Mouse (Mus musculus): ENCODE measurements at regions not wholly inside any gene's neighbourhood (a gene's known extent, or its start where the extent isn't known, plus 50 kb on each side); places are given as distances from the start of the nearest gene placed in this dataset.

DNA sequence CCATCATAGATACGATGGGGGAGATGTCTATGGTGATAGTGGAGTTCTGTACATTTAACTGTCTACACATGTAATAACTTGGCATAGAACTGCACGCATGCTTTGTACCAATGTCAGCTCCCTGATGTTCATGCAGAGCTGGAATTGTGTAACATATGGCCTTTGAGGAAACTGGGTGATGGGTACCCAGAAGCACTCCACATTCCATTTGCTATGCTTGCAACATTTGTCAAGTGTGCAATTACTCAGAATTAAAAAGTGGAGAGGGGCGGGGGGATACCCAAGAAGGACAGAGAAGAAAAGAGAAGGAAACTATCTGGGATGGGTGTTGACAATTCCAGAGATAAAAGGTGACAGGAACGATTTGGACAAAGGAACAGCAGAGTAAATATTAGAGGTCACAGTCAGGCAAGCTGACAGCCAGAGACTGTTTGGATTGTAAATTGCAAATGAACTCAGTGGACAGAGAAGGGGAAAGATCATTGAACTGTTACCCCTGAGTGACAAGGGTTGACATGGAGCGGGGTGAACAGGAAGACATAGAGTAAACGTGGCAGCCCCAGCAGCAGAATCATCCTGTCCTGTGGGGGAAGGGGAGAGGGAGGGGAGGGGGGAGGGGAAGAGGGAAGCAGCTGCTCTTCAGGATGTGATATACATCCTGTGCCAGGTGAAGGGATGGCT is 390.1 kb upstream of the Jarid2 start:
- no peak for DNase-seq (ENCODE audit: low read depth, low spot score)

DNA sequence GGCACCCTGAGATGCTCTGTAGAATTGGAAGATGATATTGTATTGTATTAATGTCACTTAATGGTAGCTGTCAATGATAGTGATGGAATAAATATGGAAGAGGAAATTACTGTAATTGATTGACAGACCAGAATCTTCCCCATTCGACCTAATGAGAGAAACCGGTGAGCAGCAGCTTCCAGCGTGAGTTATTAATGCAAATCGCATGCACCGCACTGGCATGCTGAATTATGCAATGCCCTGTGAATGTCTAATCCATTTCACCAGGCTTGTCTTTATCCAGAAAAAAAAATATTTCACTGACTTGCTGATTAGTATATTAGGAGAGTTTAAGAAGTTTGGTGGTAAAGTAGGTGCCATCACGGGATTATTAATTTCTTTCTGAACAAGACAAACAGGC is 384.2 kb upstream of the Jarid2 start:
- DNase-seq (ENCODE audit: low read depth, low spot score), result no peak

DNA sequence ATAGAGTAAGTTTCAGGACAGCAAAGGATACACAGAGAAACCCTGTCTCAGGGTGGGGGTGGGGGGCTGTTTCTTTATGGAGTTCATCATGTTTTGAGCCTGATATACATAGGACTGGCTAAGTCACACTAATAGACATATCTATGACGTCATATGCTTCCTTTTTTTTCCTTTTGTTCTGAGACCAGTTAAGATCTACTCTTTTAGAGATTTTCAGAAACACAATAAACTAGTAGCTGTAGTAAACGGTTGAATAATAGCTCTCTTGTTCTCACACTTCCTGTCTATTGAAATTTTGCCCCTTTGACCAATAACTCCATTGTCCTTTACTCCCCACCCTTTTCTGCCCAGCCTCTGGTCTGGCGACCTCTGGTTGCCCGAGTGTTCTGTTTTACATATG is 382.6 kb upstream of the Jarid2 start:
- no peak for DNase-seq (ENCODE audit: low read depth, low spot score)

DNA sequence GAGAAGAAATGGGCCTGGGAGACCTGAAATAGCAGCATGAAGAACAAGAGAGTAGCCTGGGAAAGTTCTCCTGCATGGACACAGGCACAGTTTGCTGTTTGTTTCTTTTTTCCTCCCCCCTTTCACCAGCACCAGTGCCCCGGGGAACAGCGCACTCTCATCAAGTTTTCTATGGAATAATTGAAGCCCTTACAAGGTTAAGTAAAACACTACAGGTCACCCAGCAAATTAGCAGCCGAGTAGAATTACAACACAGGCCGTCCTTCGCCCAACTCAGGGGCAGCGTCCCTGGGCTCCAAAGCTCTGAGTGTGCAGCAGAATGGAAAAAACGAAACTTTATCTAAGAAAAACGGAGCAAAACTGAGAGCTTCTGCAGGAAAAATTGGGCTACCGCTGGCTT is 381.6 kb upstream of the Jarid2 start:
- DNase-seq (ENCODE audit: low read depth, low spot score), result no peak

DNA sequence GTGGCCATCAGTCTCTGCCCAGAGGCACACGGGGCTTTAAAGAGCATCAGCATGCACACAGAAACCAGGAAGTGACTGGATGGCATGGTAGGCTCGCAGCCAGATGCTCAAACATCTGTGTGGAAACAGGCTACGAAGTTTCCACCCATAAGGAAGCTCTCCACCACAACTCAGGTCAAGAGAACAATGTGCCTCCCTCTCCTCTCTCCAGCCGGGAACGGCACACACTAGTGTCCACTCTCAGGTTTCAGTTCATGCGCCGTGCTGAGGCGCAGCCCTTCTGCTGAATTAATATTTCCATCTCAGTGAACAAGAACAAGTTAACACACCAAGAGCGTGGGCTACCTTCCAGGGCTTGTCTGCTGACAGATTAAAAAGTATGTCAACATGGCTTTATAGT is 375.4 kb upstream of the Jarid2 start:
- no peak for DNase-seq (ENCODE audit: low read depth, low spot score)

DNA sequence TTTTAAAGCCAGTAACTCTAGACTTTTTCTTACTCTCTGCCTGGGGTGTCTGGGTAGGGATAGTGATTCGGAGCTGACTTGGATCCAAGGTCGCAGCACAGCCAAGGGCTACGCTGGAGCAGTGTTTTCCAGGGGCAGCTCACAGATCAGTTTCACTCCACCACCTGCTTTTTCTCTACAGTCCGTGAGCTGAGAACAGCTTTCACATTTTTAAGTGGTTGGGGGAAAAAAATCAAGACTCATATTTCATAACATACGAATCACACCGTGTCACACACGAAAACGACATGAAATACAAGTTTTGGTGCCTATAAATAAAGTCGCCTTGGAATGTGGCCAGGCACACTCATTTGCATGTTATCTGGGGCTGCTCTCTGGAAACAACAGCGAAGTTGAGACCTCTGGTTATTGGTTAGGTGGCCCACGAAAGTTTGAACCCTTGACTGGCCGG is 373.5 kb upstream of the Jarid2 start:
- DNase-seq (ENCODE audit: low read depth, low spot score), result no peak

DNA sequence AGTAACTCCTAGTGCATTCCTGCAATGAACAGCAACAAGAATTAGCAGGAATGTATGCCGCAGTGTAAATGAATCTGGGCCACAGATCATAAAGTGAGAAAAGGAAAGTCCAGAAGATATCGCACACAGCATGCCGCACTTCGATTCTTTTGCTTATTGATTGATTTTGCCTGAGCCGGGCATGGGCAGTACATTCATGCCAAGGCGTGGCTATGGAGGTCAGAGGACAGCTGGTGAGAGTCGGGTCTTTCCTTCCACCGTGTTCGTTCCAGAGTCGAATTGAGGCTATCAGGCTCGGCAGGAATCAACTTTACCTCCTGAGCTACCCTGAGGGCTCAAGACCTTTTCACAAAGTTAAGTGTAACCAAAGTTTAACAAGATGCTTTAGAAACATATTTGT is 372.3 kb upstream of the Jarid2 start:
- no peak for DNase-seq (ENCODE audit: low read depth, low spot score)

DNA sequence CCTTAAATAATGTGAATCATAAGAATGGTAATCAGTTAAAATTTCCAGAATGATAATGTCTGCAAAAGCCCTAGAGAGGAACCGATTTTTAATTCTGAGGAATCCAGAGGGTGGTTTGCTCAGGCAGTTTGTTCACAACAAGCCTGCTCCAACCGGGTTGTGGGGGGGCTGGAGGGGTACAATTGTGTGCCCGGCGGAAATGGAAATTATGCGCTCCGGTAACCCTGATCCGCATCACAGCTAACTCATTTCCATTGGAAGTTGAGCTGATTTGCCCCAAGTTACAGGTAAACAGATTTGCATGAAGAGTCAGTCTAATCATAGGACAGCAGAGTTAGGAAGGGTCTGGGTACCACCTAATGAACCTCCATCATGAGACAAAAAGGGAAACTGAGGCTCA is 369.9 kb upstream of the Jarid2 start:
- no peak for DNase-seq (ENCODE audit: low read depth, low spot score)

DNA sequence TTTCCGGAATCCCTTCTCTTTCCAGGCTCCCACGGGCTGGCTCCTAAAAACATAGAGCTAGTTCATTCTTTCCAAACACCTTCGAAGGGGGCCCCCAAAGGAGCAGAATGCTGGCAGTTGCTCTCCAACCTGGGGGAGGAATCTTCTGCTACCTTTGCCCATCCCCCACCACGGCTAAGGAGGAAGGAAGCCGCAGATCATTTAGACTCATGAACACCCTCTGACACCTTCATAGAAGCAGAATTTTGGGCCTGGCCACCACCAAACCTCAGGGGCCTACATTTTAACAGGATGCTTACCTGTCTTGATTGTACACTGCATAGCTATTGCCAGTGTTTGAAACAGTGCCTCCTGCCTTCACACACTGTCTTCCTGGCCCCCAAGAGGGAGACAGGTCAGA is 369.3 kb upstream of the Jarid2 start:
- DNase-seq (ENCODE audit: low read depth, low spot score), result no peak

DNA sequence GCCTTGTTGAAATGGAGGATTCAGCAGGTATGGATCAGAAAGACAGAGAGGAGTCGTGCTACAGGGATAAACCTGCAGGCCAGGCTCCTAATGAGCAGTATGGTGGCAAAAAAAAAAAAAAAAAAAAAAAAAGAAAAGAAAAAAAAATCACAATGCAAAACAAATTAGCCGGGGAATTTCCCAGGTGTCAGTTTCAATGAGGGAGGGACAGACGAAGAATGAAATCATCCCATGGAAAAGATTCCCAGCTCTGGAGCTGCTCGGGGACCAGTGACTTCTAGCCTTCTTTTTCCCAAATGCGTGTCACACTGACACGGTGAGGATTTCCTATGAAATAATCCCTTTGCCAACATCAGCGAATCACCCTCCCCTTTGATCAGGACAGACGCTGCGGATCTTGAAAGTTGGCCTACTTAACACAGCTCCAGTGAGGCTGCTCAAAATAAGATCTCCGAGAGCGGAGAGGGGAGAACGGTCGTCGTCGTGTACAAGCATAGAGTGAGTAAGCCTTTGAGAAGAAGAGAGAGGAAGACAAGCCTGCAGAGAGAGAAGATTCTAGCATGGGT is 368.5 kb upstream of the Jarid2 start:
- no peak for DNase-seq (ENCODE audit: low read depth, low spot score)

DNA sequence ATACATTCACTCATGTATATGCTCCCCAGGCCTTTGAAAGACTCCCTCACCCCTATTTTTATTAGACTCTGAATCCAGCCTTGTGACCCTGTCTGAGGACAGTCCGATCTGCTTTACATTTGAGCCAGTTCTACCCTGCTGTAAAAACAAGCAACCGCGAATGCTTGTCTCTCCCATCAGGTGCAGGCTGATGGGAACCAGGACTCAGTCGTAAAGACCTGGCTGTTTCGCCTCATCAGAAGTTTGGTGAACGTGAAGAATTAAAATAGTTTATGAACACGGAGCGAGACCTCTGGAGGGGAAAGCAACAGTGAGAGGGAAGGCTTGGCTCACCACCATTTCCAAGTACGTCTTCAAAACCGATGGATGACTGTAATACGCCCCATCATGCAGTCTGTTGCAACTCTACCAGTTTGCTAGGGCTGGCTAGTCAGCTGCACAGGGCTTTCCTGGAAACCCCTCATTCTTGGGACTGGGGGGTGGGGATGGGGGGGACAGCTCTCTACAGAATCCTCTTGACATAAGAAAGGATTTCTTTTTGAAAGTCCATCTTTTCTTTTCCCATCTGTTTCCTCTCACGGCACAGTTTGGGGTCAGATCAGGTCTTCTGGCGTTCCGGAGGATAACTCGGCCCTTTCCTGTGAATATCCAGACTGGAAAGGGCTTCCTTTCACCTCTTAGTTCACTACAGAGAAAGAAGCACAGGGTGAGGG is 366.8 kb upstream of the Jarid2 start:
- no peak for DNase-seq (ENCODE audit: low read depth, low spot score)

DNA sequence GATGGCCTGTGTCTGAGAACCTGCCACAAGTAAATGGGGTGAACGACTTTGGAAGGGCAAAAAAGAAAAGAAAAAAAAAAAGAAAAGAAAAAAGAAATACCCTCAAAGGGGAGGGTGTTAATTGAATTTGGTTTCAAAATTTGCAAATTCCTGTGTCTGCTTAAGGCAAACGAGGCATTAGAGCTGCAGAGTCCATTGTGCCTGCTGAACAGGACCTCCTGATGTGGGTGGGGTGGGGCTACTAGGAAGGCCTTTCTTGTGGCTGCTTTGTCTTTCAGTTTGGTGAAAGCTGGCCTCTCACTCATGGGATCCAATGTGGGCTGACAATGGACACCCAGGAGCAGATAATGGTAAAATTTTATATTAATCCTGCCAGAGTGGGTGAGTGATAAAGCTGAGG is 366.3 kb upstream of the Jarid2 start:
- DNase-seq (ENCODE audit: low read depth, low spot score), result no peak

DNA sequence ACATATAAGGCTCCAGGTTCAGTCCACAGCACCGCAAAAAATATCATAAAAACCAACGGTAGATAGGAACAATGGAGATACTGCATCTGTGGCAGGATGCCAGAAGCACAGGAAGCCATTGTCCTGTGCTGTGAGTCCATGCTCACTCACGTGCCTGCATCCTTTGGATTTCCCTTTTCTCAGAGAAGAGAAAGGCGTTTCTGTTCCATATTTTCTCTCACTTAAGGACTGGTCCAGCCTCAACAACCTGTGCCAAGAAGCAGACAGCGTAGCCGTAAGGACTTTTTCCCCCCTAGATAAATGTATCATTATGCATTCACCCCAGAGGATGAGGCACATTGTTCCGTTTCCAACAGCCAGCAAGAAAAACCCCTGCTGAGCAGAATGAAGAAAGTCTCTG is 360.0 kb upstream of the Jarid2 start:
- DNase-seq (ENCODE audit: low read depth, low spot score), result no peak

DNA sequence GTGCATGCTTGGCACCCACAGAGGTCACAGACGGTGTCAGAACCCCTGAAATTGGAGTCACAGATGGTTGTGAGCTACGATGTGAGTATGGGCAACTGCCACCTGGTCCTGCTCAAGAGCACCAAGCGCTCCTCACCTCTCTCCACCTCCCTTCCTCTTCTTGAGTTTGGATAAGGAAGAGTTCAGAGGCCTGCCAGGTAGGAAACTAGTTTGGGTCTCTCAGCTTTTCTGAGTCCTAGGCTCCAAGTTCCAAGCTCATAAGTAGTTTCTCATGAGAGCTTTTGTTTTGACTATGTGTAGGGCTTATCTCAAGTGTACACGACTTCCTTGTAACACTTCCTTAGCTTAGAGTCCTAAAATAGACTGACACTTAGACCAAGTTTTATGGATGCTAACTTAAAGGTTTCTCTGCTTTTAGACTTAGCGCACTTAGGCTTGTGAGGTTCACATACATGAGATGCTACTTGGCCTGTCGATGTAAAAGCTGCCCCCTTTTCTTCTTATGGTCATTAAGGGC is 356.9 kb upstream of the Jarid2 start:
- DNase-seq (ENCODE audit: low read depth, low spot score), result no peak

DNA sequence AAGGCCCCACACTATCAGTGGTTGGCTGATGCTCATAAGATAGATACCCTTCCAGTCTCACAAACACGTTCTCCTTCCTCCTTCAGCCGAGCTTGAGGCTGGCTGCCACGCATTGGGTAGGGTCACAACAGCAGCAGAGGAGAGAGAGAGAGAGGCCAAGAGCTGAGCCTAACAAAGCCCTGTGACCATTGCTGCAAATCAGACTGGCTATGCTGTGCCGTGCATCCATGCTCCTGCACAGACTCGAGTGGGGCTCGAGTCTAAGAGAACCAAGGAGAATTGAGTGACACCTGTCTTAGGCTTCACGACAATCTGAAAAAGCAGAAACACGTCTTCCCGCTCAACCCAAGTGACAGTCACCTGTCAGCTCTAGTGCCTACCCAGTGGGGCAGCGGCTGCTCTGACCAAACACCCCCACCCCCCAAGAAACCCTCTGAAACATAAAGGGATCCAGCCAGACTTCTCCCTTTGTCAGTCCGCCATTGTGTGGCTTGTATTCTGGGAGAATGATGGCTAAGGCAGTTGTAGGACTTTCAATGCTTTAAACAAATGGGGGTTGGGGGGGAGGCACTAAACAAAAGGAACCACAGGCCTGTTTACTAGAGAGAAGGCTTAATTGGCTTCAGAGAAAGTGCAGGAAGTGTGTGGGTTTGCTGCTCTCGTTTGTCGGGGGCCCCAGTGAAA is 353.7 kb upstream of the Jarid2 start:
- DNase-seq (ENCODE audit: low read depth, low spot score), result no peak

DNA sequence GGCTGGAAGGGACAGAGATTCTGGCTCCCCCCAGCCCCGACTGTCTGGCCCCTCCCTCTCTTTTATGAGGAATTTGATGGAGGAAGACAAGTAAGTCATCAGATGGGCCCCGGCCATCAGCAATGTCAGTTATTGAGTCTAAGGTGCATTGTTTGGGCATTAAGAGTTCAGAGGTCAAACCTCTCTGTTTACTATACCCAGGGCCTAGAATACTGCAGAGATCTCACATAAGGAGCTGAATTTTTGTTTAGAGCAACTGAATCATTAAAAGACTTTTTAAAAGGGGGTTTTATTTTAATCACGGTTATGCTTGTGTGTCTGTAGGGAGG is 353.1 kb upstream of the Jarid2 start:
- no peak for DNase-seq (ENCODE audit: low read depth, low spot score)

DNA sequence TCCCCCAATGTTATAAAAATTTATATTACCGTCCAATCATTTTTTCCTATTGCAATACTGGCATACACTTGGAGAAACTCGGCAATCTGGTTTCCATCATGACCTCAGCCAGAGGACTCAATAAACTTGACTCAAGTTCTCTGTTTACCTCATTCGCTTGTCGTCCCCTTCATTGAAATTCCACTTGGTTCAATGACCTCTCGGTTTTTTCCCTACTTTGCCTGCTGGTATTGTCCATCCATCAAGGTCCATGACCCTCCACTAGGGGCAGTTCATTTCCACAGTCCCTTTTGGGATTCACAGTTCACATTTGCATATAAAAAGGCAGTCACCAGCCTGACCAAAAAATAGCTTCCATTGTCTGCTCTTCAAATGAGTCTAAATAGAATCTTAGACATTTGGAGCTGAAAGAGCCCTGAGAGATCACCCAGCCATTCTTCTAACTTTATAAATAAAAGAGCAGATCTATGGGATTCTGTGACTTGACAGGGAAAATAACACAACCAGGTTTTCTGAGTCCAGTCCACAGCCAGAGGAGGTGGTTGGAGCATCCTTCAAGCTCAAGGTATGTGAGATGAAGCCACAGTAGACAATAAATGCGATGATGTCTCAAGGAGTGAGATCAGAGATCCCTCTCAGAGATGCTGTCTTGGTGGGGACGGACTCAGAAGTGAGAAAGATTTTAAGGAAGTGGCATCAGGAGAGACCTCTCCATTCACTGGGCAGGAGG is 347.4 kb upstream of the Jarid2 start:
- DNase-seq (ENCODE audit: low read depth, low spot score), result no peak

DNA sequence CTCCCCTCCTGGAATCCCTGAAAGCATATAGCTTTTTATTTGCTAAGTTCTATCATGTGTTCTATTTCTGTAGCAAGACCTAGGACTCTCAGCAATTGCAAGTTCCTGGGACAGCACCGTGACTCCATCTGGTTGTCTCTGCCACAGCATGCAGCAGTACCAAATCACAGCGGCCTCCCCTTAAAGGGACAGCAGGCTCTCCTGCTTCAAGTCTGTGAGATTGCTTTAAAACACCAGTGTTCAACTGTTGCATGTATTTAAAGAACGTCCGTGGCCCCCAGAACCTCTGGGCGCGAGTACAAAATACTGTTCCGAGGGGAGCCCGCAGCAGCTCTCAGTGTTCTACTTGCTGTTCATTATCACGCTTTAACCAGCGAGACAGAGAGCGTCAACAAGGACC is 346.0 kb upstream of the Jarid2 start:
- DNase-seq (ENCODE audit: low read depth, low spot score), result no peak

DNA sequence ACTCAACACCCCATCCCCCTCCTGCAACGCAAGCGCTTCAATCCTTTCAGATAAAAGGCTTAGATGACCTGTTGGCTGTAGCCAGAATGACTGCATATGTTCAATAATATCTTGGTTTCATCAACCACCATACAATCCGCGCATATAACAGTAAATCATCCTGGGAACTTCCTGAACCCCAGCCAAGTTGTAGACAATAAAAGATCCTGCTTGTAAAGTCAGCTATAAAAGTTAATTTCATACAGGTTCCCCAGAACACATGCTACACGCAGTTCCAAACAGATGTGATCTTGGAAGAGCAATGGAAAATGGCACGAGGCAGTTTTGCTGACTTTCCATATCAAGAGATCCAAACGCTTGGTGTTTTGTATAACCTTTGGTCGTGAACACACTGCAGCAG is 342.5 kb upstream of the Jarid2 start:
- DNase-seq (ENCODE audit: low read depth, low spot score), result no peak

DNA sequence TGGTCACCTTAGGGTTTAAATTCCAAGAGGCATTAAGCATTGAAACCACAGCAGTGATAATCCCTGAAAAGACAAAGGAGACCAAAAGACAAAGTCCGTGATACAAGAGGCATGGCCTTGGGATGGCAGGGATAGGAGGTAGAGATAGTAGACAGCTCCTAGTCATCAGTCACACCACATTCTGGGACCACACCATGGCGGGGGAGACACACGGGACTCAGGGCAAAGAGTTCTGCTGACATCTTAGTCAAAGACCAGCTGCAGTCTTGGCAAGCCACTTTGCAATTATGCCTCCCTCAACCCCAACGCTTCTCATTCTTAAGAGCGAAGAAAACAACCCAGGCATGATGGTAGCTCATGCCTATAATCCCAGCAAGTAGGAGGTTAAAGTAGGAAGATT is 339.6 kb upstream of the Jarid2 start:
- DNase-seq (ENCODE audit: low read depth, low spot score), result no peak

DNA sequence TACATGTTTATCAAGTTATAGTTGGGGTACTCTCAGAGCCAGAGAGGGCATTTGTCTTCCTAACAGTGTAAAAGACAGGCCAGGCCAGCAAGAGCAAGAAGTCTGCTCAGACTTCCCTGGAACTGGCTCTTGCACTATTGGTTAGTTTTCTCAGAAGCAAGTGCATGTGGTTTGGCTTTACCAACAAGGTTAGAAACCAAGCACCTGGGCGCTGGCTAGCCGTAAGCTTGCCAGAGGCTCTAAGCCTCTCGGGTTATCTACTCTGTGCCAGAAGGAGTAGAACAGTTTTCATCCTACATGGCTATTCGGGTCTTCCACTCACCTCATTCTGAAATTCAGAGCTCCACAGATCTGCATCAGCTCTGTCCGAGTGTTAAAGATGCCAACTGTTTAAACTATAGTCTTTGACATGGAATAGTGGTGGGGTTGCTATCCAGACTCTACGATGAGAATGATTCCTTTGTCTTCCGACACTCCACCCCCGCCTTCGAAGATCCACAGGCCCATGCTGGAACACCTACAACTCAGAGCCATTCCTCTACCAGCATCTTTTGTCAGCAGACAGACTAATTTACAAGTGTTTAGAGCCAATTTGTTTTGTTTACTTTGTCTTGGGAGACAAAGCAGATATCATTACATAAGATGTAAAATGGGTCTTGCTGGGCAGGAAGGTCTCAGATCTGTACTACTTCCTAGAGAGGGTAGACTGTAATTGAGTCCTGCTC is 338.4 kb upstream of the Jarid2 start:
- DNase-seq (ENCODE audit: low read depth, low spot score), result no peak
